Mouse (Mus musculus) lung, adult 2 months (tissue): ENCODE data around the gene Vwa8.

Source experiments
- CTCF ChIP-seq: fragments of 200-500 bp; IDR thresholded peaks from 2 replicates; pipeline ENCODE4 v1.5.1; 2011; ENCODE audit warnings: mild to moderate bottlenecking, low read length, control low read depth; ENCODE audit not compliant: insufficient read depth
- POLR2A ChIP-seq: fragments of 200-500 bp; IDR thresholded peaks from 2 replicates; pipeline ENCODE4 v1.6.1; 2011; ENCODE audit warnings: low read depth, mild to moderate bottlenecking, control low read depth, low read length, borderline replicate concordance; ENCODE audit errors: extremely low read depth

DNA sequence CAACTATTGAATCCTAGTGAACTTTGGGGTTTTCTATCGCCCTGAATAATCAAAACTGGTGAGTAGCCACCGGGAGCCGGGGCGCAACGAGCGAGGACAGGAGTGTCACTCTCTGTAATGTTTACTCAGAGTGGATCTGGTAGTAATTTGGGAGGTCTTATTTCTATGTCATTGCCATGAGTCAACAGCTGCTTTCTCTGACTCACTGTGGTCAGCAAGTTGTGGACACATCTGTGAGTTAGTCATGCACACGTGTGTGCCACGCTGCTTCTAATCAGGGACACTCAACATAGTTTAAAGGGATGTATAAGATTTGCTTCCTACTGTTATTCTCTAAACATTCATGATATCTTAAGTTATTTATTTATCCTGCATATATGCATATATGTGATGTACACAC, 332.9 kb downstream of the Vwa8 start:
- TF ChIP-seq CTCF (no peak), POLR2A (no peak)
